Mouse (Mus musculus) megakaryocyte, embryonic 14.5 days (primary cell): ENCODE measurements around the gene Cdr2.

Experiments
- FLI1 ChIP-seq: IDR thresholded peaks from 2 replicates; pipeline ENCODE4 v1.6.1; 2012; ENCODE audit warnings: low read length, inconsistent platforms, mixed read lengths
- GATA1 ChIP-seq: IDR thresholded peaks from 3 replicates; pipeline ENCODE4 v1.6.1; 2012; ENCODE audit warnings: mixed read lengths, low read length, inconsistent platforms, borderline replicate concordance

DNA sequence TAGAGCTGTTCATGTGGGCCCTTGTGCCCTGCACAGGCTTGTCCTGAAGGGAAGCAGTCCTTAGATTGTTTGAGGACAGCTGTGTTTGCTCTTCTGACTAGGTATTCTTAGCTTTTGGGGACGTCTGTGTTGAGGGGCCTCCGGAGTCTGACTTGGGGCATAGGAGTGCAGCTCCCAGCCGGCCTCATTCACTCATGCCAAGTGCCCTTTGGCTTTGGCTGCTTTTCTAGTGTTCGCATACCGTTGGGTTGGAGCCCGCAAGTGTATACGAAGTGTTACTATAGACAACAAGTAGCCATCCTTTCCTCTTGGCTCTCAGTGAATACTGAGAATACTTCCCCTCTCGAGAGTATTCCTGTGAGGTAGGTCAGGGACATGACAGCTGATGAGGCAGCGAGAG lies 43.9 kb downstream of the Cdr2 start:
- no peak for TF ChIP-seq GATA1
- no peak for TF ChIP-seq FLI1
